Mouse (Mus musculus): ENCODE measurements at regions not wholly inside any gene's neighbourhood (a gene's known extent, or its start where the extent isn't known, plus 50 kb on each side); places are given as distances from the start of the nearest gene placed in this dataset.

- no peaks in the 10 kb centered on the region for H3K9me3 ChIP-seq
- H3K27ac ChIP-seq = no peak overlapping the region
- H3K9ac ChIP-seq = no peak overlapping the region
- no peak overlapping the region for H3K4me2 ChIP-seq
- H3K4me3 ChIP-seq = no peak overlapping the region
- H3K27me3 ChIP-seq (replicated peaks) = no peaks in the 10 kb centered on the region
- no peak for ATAC-seq (replicated peaks)
- no peaks in the 10 kb centered on the region for H3K4me1 ChIP-seq
- no peaks in the 10 kb centered on the region for H3K36me3 ChIP-seq (replicated peaks)
- WGBS = 90% methylated on average over 4 of the region's 4 CpGs
These were observed 421.8 kb downstream of the Meis1 start for GRCm38 (mm10) chr11:18596996-18597395.

- Histone ChIP-seq H3K9ac (no peak overlapping the region), H3K4me3 (no peak overlapping the region), H3K27me3 (replicated peaks) (no peaks in the 10 kb centered on the region), H3K27ac (no peak overlapping the region), H3K36me3 (replicated peaks) (no peaks in the 10 kb centered on the region), H3K4me2 (no peak overlapping the region), H3K4me1 (no peaks in the 10 kb centered on the region), H3K9me3 (no peaks in the 10 kb centered on the region)
- WGBS = 93% methylated on average over 1 of the region's 1 CpGs
- ATAC-seq (replicated peaks) = no peak
These were observed 428.3 kb downstream of the Meis1 start for GRCm38 (mm10) chr11:18590487-18590886.

GRCm38 (mm10) chr11:18586468-18586867 is 432.3 kb downstream of the Meis1 start:
- Histone ChIP-seq H3K9me3 (no peaks in the 10 kb centered on the region), H3K27me3 (replicated peaks) (no peaks in the 10 kb centered on the region), H3K27ac (no peak overlapping the region), H3K9ac (no peak overlapping the region), H3K36me3 (replicated peaks) (no peaks in the 10 kb centered on the region), H3K4me2 (no peak overlapping the region), H3K4me1 (no peaks in the 10 kb centered on the region), H3K4me3 (no peak overlapping the region)
- ATAC-seq (replicated peaks) = no peak
- 58% methylated on average over 3 of the region's 3 CpGs for WGBS

GRCm38 (mm10) chr11:18585031-18585430 is 433.8 kb downstream of the Meis1 start:
- no peak overlapping the region for H3K4me2 ChIP-seq
- ATAC-seq (replicated peaks) = no peak
- H3K27ac ChIP-seq = no peak overlapping the region
- H3K36me3 ChIP-seq (replicated peaks) = no peaks in the 10 kb centered on the region
- H3K4me3 ChIP-seq = no peak overlapping the region
- H3K9ac ChIP-seq = no peak overlapping the region
- no peaks in the 10 kb centered on the region for H3K9me3 ChIP-seq
- H3K4me1 ChIP-seq = no peaks in the 10 kb centered on the region
- WGBS = 65% methylated on average over 8 of the region's 8 CpGs
- no peaks in the 10 kb centered on the region for H3K27me3 ChIP-seq (replicated peaks)

- Histone ChIP-seq H3K9ac (no peak overlapping the region), H3K4me3 (no peak overlapping the region), H3K4me1 (no peaks in the 10 kb centered on the region), H3K4me2 (no peak overlapping the region), H3K9me3 (no peaks in the 10 kb centered on the region), H3K36me3 (replicated peaks) (no peaks in the 10 kb centered on the region), H3K27ac (no peak overlapping the region), H3K27me3 (replicated peaks) (no peaks in the 10 kb centered on the region)
- 96% methylated on average over 1 of the region's 1 CpGs for WGBS
- ATAC-seq (replicated peaks) = no peak
These were observed 436.0 kb downstream of the Meis1 start for GRCm38 (mm10) chr11:18582781-18583161.

GRCm38 (mm10) chr11:18581997-18582780 is 436.6 kb downstream of the Meis1 start:
- H3K27ac ChIP-seq = no peak overlapping the region
- no peak for ATAC-seq (replicated peaks)

GRCm38 (mm10) chr11:18581078-18581800 is 437.5 kb downstream of the Meis1 start:
- Histone ChIP-seq H3K36me3 (replicated peaks) (no peaks in the 10 kb centered on the region), H3K4me3 (no peak overlapping the region), H3K9me3 (no peaks in the 10 kb centered on the region), H3K4me2 (no peak overlapping the region), H3K27me3 (replicated peaks) (no peaks in the 10 kb centered on the region), H3K4me1 (no peaks in the 10 kb centered on the region), H3K9ac (no peak overlapping the region), H3K27ac (no peak overlapping the region)
- 85% methylated on average over 8 of the region's 8 CpGs for WGBS
- ATAC-seq (replicated peaks) = 0 out of 2 replicates have a peak, but pooled peaks have one; percentile 24

More at GRCm38 (mm10) chr11:18581997-18582780, 436.6 kb downstream of the Meis1 start:
- H3K4me2 ChIP-seq = no peak overlapping the region
- no peaks in the 10 kb centered on the region for H3K4me1 ChIP-seq
- H3K27me3 ChIP-seq (replicated peaks) = no peaks in the 10 kb centered on the region
- no peaks in the 10 kb centered on the region for H3K36me3 ChIP-seq (replicated peaks)
- H3K4me3 ChIP-seq = no peak overlapping the region
- WGBS = 75% methylated on average over 2 of the region's 2 CpGs
- no peak overlapping the region for H3K9ac ChIP-seq
- no peaks in the 10 kb centered on the region for H3K9me3 ChIP-seq

DNA sequence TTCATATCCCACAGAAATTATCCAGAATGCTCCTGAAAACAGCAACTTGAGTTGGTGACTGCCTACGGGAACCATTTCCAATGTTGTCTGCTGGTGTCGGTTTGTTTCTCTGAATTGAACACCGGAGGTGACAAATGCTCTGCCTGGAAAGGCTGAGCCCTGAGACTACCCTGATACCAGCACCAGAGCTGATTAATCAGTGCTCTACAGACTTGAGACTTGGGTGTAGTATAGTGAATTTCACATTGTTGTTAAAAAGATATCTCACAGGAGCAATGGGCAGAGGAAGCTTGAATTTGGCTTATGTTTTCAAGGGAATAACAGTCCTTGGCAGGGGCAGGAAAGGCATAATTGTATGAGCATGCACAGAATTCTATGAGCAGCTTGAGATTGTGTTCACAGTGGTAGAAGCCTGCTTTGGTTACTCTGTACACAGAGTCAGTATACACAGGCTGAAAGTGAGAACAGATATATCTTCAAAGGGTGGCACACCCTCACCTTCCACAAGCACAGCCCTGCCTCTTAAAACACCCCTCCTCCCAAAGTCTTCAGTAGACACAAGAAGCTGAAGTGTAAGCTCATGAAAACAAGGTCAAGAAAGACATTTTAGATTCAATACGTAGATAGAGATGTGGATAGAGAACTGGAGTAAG is 447.1 kb downstream of the Meis1 start:
- Histone ChIP-seq H3K9me3 (no peaks in the 10 kb centered on the region), H3K27me3 (replicated peaks) (no peaks in the 10 kb centered on the region), H3K36me3 (replicated peaks) (no peaks in the 10 kb centered on the region), H3K4me2 (no peak overlapping the region), H3K4me3 (no peak overlapping the region), H3K4me1 (no peaks in the 10 kb centered on the region), H3K27ac (no peak overlapping the region), H3K9ac (no peak overlapping the region)
- ATAC-seq (replicated peaks) = no peak
- WGBS = 93% methylated on average over 4 of the region's 4 CpGs

DNA sequence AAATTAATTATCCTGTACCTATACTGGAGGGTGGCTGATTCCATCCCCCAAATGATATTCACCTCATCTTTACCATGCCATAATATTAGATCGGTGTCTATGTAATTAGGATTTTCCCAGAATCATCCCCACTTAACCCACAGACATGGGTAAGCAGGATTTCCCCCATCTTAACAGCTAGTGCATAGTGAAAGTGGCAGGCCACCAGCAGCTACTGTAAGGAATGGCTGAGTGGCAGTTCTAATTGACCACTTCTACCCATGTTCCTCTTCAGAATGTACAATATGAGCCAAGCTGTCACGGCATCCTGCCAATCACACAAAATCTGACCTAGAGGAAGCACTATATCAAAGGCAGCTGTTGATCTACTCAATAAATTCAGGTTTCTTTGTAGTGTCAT is 455.8 kb downstream of the Meis1 start:
- no peak overlapping the region for H3K4me3 ChIP-seq
- H3K27ac ChIP-seq = no peak overlapping the region
- no peak overlapping the region for H3K4me2 ChIP-seq
- H3K9me3 ChIP-seq = no peaks in the 10 kb centered on the region
- no peaks in the 10 kb centered on the region for H3K27me3 ChIP-seq (replicated peaks)
- H3K36me3 ChIP-seq (replicated peaks) = no peaks in the 10 kb centered on the region
- no peak overlapping the region for H3K9ac ChIP-seq
- no peak; the same call in 1 of the 2 replicates for ATAC-seq (replicated peaks)
- no peaks in the 10 kb centered on the region for H3K4me1 ChIP-seq
- WGBS = 89% methylated on average over 2 of the region's 2 CpGs

DNA sequence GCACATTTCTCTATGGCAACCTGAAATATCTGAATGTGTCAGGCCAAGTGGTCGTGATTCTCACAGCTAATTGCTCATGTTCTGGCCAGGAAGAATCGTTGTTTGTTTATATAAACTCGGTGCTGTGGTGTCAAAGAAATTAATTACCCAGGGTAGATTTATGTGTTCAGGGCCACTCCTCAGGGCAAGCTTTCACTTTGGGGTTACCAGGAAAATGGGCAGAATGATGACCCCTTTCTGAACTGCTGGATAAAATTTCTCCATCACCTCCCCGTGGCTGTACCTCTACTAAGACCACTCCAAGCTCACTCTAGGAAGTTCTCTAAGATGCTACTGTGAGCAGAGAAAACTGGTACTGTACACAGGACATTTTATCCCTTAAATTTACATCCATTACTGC is 460.1 kb downstream of the Meis1 start:
- ATAC-seq (replicated peaks) = no peak
- Histone ChIP-seq H3K4me2 (no peak overlapping the region), H3K9ac (no peak overlapping the region), H3K36me3 (replicated peaks) (no peaks in the 10 kb centered on the region), H3K27me3 (replicated peaks) (no peaks in the 10 kb centered on the region), H3K4me3 (no peak overlapping the region), H3K9me3 (no peaks in the 10 kb centered on the region), H3K4me1 (no peaks in the 10 kb centered on the region), H3K27ac (no peak overlapping the region)
- 70% methylated on average over 4 of the region's 4 CpGs for WGBS

GRCm38 (mm10) chr11:18535592-18535857 is 483.3 kb downstream of the Meis1 start:
- Histone ChIP-seq H3K36me3 (replicated peaks) (no peaks in the 10 kb centered on the region), H3K9ac (no peak overlapping the region), H3K4me1 (no peaks in the 10 kb centered on the region), H3K4me3 (no peak overlapping the region), H3K9me3 (no peaks in the 10 kb centered on the region), H3K27ac (no peak overlapping the region), H3K4me2 (no peak overlapping the region), H3K27me3 (replicated peaks) (no peaks in the 10 kb centered on the region)
- 80% methylated on average over 2 of the region's 2 CpGs for WGBS
- ATAC-seq (replicated peaks) = no peak

GRCm38 (mm10) chr11:18534807-18535591 is 483.8 kb downstream of the Meis1 start:
- Histone ChIP-seq H3K27ac (no peak overlapping the region), H3K27me3 (replicated peaks) (no peaks in the 10 kb centered on the region), H3K4me1 (no peaks in the 10 kb centered on the region), H3K4me2 (no peak overlapping the region), H3K4me3 (no peak overlapping the region), H3K36me3 (replicated peaks) (no peaks in the 10 kb centered on the region), H3K9me3 (no peaks in the 10 kb centered on the region), H3K9ac (no peak overlapping the region)
- WGBS = 83% methylated on average over 7 of the region's 7 CpGs
- ATAC-seq (replicated peaks) = no peak

Measured in midbrain, embryonic 15.5 days (tissue).